Mouse (Mus musculus) lung, postnatal 0 days (tissue): ENCODE data around the gene Zscan10. TPM values are rescaled to one million over a fixed set of nuclear protein-coding genes. Genes with fewer than 3 reads are reported as not detected.

Experiments
- ATAC-seq: fragments of 200-750 bp; cut with Nextera tagmentation; 2 replicates; pipeline ENCODE4 v1.8.0; 2017; ENCODE audit warnings: moderate library complexity
- DNase-seq: peaks from one replicate; pipeline ENCODE4 v3.0.0-alpha.2; 2016; ENCODE audit warnings: low spot score
- H3K27ac ChIP-seq: fragments of 300-500 bp; sonication (generic); 2 replicates; pipeline ENCODE4 v1.5.1; 2014; ENCODE audit warnings: antibody characterized with exemption, mild to moderate bottlenecking, low read length, mixed read lengths
- H3K27me3 ChIP-seq: fragments of 300-500 bp; sonication (generic); replicated peaks from 2 replicates; pipeline ENCODE4 v1.6.1; 2014; ENCODE audit warnings: low read length, mixed read lengths; ENCODE audit not compliant: insufficient read depth
- H3K36me3 ChIP-seq: fragments of 300-500 bp; sonication (generic); 2 replicates; pipeline ENCODE4 v1.6.1; 2014; ENCODE audit warnings: low read length, mixed read lengths; ENCODE audit not compliant: insufficient read depth
- H3K4me1 ChIP-seq: fragments of 300-500 bp; sonication (generic); 2 replicates; pipeline ENCODE4 v1.6.1; 2014; ENCODE audit warnings: antibody characterized with exemption, low read depth, low read length, mixed read lengths; ENCODE audit not compliant: insufficient read depth
- H3K4me2 ChIP-seq: fragments of 300-500 bp; sonication (generic); replicated peaks from 2 replicates; pipeline ENCODE4 v1.6.1; 2014; ENCODE audit warnings: low read depth, mild to moderate bottlenecking, low read length, moderate library complexity, mixed read lengths
- H3K4me3 ChIP-seq: fragments of 300-500 bp; sonication (generic); 2 replicates; pipeline ENCODE4 v1.5.1; 2014; ENCODE audit warnings: low read depth, low read length
- H3K9ac ChIP-seq: fragments of 300-500 bp; sonication (generic); replicated peaks from 2 replicates; pipeline ENCODE4 v1.6.1; 2014; ENCODE audit warnings: low read depth, mild to moderate bottlenecking
- H3K9me3 ChIP-seq: fragments of 300-500 bp; sonication (generic); 2 replicates; pipeline ENCODE4 v1.6.1; 2016; ENCODE audit warnings: low read length, mixed read lengths
- CTCF ChIP-seq: IDR thresholded peaks from 2 replicates; pipeline ENCODE4 v1.5.1; 2016; ENCODE audit warnings: antibody characterized with exemption, mild to moderate bottlenecking
- EP300 ChIP-seq: IDR thresholded peaks from 2 replicates; pipeline ENCODE4 v1.6.1; 2016; ENCODE audit warnings: antibody characterized with exemption, mild to moderate bottlenecking, control low read depth
- WGBS: fragments of 180-500 bp; shearing (Covaris S2); extraction: QIAGEN DNeasy Blood & Tissue Kit; methylation state at CpG from one replicate; pipeline ENCODE4 v1.1.7; 2014; 5-methylcytosine and 5-hydroxymethylcytosine counted together
- polyA plus RNA-seq: library from polyadenylated mRNA; unstranded; fragments of >200 nt; fragmentation: Nextera tagmentation; extraction: Ambion mirVana; gene quantifications from 2 replicates; pipeline ENCODE4 v1.2.1, GENCODE M21; 2015

Zscan10 gene
- polyA plus RNA-seq, 1 experiment from 2014 or later = not detected

GRCm38 (mm10) chr17:23630195-23631020 lies 29.8 kb downstream of the Zscan10 start:
- H3K4me1 ChIP-seq = peaks cover 4% of the 10 kb centered on the region; the same call in 1 of the 2 replicates
- H3K9me3 ChIP-seq = no peaks in the 10 kb centered on the region
- ATAC-seq (peak; percentile 89), DNase-seq (peak; percentile 82)
- H3K4me2 ChIP-seq = peak overlapping the region; percentile 37
- no peaks in the 10 kb centered on the region for H3K27me3 ChIP-seq
- 11% methylated on average over 22 of the region's 22 CpGs for WGBS
- no peak overlapping the region for H3K9ac ChIP-seq
- H3K36me3 ChIP-seq = no peaks in the 10 kb centered on the region
- no peak overlapping the region for H3K4me3 ChIP-seq
- TF ChIP-seq CTCF (peak; percentile 90), EP300 (no peak)
- H3K27ac ChIP-seq = no peak overlapping the region

- Histone ChIP-seq H3K27ac (no peak overlapping the region), H3K36me3 (no peaks in the 10 kb centered on the region), H3K27me3 (no peaks in the 10 kb centered on the region), H3K9me3 (no peaks in the 10 kb centered on the region), H3K4me1 (peaks cover 4% of the 10 kb centered on the region; the same call in 1 of the 2 replicates), H3K4me3 (no peak overlapping the region), H3K4me2 (no peak overlapping the region), H3K9ac (no peak overlapping the region)
- DNase-seq (no peak), ATAC-seq (no peak)
- WGBS = 79% methylated on average over 8 of the region's 8 CpGs
- TF ChIP-seq CTCF (no peak), EP300 (no peak)
Observed at GRCm38 (mm10) chr17:23631241-23631640, 30.6 kb downstream of the Zscan10 start.

DNA sequence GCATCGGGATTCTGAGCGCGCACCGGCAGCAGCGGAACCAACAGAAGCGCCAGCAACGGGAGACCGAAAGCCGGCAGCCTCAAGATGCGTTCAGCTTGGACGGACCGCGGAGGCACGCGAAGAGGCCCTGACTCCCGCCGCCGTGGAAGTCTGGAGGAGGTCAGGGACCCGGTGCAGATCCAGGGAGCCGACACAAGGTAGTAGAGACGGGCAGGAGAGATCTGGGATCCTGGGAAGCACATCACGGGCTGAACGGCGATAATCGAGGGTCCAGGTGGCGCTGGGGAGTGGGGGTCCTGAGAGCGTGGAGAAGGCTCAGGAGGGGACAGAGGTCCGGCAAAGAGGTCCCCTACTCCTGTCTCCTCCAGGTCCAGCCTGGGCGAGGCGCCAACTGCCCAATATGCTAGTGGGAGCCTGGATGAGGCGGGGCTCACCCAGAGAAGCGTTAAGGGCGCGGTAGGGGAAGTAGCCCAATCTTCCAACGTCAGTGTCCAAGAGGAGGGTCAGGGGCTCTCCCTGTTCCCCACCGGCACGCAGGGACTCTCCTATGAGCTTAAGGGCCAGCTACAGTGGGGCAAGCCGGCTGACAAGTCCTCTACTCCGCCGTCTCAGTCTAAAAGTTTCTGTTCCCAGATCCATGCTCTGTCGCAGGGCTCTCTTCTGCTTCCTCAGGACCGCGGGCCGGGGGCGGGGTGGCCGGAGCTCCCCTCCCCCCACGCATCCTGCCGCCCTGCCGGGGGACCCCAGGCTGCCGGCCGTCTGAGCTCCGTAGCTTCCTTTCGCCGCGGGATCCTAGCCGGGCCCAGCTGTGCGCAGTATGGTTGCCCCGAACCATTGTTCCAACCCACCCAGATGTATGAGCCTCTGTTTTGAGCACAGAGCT lies 44.2 kb downstream of the Zscan10 start, which contains the start of gene Mmp25:
Gene Mmp25, minus strand, starts transcription at position 665 of the 883 bp plus-strand sequence.
- H3K4me3 ChIP-seq = peak within 1 kb of the TSS; percentile 44
- WGBS = under 1% methylated on average over 56 of the region's 58 CpGs
- H3K4me2 ChIP-seq = peak within 1 kb of the TSS; percentile 84
- no peaks in the 10 kb centered on the region for H3K36me3 ChIP-seq
- peak; percentile 23; the same call in 1 of the 2 replicates for ATAC-seq
- no peak for TF ChIP-seq CTCF
- TF ChIP-seq EP300 = no peak
- 0 out of 2 replicates have a peak, but pooled peaks cover 5% of the 10 kb centered on the region for H3K27me3 ChIP-seq
- no peak within 1 kb of the TSS for H3K27ac ChIP-seq
- H3K4me1 ChIP-seq = no peaks in the 10 kb centered on the region
- peak; percentile 23 for DNase-seq
- no peak within 1 kb of the TSS for H3K9ac ChIP-seq
- H3K9me3 ChIP-seq = no peaks in the 10 kb centered on the region

GRCm38 (mm10) chr17:23645894-23646293 lies 45.2 kb downstream of the Zscan10 start:
- Histone ChIP-seq H3K4me1 (no peaks in the 10 kb centered on the region), H3K27me3 (0 out of 2 replicates have a peak, but pooled peaks cover 5% of the 10 kb centered on the region), H3K9me3 (no peaks in the 10 kb centered on the region), H3K27ac (no peak overlapping the region), H3K36me3 (no peaks in the 10 kb centered on the region), H3K9ac (no peak overlapping the region), H3K4me3 (no peak overlapping the region), H3K4me2 (no peak overlapping the region)
- TF ChIP-seq CTCF = no peak
- WGBS = 40% methylated on average over 10 of the region's 10 CpGs
- DNase-seq (no peak), ATAC-seq (no peak)

DNA sequence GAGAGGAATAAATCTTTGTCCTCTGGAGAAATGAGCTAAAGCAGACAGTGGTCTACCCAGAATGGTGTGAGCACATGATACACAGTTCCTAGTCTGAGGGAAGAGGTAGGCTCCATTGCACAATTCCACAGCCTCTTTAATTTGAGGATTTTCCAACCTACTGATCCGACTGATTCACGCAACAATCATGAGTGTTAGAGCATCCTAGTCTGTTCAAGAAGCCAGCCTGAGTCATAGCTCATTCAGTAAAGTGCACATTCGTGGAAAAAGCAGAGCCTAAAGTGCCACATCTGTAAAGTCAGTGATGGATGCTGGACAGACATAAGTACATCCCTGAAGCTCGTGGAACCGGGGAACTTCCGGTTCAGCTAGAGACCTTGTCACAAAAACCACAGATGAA lies 50.7 kb downstream of the Zscan10 start:
- WGBS = 68% methylated on average over 6 of the region's 6 CpGs
- ATAC-seq = no peak
- TF ChIP-seq CTCF = no peak
- TF ChIP-seq EP300 = no peak

DNA sequence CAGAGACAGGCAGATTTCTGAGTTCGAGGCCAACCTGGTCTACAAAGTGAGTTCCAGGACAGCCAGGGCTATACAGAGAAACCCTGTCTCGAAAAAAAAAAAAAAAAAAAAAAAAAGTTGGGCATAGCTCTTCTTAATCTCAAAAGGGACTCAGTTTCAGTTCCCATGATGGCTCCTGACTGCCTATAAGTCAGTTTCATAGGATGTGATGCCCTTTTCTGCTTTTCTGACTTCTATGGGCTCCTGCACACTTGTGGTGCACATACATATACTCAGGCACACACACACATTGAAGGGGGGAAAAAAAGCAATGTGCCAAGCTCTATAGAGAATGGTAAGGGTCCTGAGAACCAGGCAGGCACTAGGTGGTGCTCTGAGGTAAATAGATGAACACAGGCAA lies 52.7 kb downstream of the Zscan10 start:
- H3K4me2 ChIP-seq = no peak overlapping the region
- H3K9ac ChIP-seq = no peak overlapping the region
- no peak overlapping the region for H3K27ac ChIP-seq
- DNase-seq = no peak
- 50% methylated on average over 1 of the region's 2 CpGs for WGBS
- H3K27me3 ChIP-seq = no peaks in the 10 kb centered on the region
- H3K36me3 ChIP-seq = no peaks in the 10 kb centered on the region
- no peak for TF ChIP-seq EP300
- no peak for TF ChIP-seq CTCF
- H3K4me1 ChIP-seq = no peaks in the 10 kb centered on the region
- H3K4me3 ChIP-seq = no peak overlapping the region
- no peaks in the 10 kb centered on the region for H3K9me3 ChIP-seq
- no peak for ATAC-seq

More for the DNA sequence above, 50.7 kb downstream of the Zscan10 start:
- Histone ChIP-seq H3K4me1 (no peaks in the 10 kb centered on the region), H3K27ac (no peak overlapping the region), H3K36me3 (no peaks in the 10 kb centered on the region), H3K9ac (no peak overlapping the region), H3K4me3 (no peak overlapping the region), H3K4me2 (no peak overlapping the region), H3K9me3 (no peaks in the 10 kb centered on the region), H3K27me3 (no peaks in the 10 kb centered on the region)
- DNase-seq = no peak
